Mouse (Mus musculus): ENCODE measurements at regions not wholly inside any gene's neighbourhood (a gene's known extent, or its start where the extent isn't known, plus 50 kb on each side); places are given as distances from the start of the nearest gene placed in this dataset.

DNA sequence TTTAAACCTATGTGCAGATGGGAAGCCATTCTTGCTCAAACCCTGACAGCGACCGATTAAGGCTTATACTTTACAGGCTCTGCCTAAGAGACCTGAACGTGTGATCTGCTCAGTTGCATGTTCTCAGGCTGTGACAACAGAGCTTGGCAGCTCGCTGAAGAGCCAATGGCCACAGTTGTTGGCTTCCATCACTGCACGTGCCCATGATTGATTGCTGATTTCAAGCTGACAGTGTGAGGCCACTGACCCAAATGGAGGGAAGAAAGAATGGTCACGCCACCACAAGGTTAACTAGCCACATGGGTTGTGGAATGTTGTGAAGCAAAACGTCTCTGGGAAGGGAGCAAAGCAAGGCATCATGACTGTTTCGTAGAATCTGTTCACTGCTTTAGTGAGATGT is 303.8 kb downstream of the Gadd45g start:
- TF ChIP-seq POLR2A (IDR thresholded peaks at IDR 0.05; ENCODE audit: borderline replicate concordance, low read depth, low read length) = no peak
- no peak for TF ChIP-seq CTCF (IDR thresholded peaks at IDR 0.05; ENCODE audit: low read depth, low read length)
